Mouse (Mus musculus): Measurements from ENCODE around the gene Rmi2.

Rmi2 gene

DNA sequence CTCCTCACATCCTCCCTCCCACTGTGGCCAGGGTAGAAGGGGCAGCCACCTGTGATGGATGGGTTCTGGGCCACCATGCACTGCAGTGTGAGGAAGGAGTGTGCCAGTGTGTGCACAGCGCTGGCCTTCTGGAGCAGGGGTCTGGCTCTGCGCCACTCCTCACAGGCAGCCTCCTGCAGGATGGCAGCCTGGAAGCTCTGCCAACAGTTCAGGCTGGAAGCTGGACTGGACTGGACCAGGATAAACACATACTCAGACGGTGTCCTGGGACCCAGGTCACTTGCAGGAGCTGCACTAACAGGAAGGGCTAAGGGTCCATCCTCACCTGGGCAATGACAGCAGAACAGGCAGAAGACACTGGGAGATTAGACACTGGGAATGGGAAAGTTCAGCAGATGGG lies 98.5 kb downstream of the Rmi2 start:
- no peak for DNase-seq

GRCm38 (mm10) chr16:10934047-10934446 lies 99.2 kb downstream of the Rmi2 start:
- DNase-seq = no peak

- DNase-seq = no peak
Observed at GRCm38 (mm10) chr16:10936700-10937319, 102.0 kb downstream of the Rmi2 start.

DNA sequence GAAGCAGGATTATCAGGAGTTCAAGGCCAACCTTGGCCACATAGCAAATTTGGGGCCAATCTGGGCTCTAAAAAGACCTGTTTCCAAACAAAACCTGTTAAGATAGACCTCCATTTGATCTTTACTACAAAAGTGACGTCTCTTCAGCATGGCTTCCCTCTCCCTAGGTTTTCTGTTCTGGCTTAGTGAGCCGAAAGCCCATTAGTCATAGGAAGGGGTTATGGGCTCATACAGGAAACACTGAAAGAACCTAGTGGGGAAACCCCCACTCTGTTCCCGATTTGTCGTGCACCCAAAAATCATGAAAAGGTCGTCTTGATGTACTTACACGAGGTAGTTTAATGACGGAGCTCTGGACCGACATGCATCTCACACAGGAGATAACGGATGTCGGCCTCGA lies 102.6 kb downstream of the Rmi2 start:
- DNase-seq = no peak

GRCm38 (mm10) chr16:10939932-10940331 lies 105.1 kb downstream of the Rmi2 start:
- no peak for DNase-seq

DNA sequence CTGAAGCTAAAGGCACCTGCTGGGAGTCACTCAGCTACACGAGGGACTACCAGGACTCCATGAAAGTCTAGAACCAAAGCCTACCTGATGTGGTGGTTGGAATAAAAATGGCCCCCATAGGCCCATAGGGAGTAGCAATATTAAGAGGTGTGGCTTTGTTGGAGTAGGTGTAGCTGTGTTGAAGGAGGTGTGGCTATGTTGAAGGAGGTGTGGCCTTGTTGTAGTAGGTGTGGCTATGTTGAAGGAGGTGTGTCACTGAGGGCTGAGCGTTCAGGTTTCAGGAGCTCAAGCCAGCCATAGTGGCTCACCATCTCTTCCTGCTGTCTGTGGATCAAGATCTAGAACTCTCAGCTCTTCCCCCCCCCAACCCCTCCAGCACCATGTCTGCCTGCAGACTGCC lies 105.8 kb downstream of the Rmi2 start:
- DNase-seq = no peak

Measured in lung, postnatal 10 days (tissue).